Mouse (Mus musculus): ENCODE results near the gene Mlip. TPM values are rescaled to one million over a fixed set of nuclear protein-coding genes. Genes with fewer than 3 reads are reported as not detected.

Gene Mlip
- total RNA-seq, 1 experiment = not detected

GRCm38 (mm10) chr9:77318346-77318745 lies 34.4 kb downstream of the Mlip start:
- no peak for DNase-seq (ENCODE audit: low read depth, low spot score)
- H3K4me1 ChIP-seq (ENCODE audit: control insufficient read depth in 2 of 2, insufficient read depth in 2 of 2, low read length in 2 of 2, poor library complexity in 1 of 2) = no peaks in the 10 kb centered on the region
- TF ChIP-seq ZC3H11A (IDR thresholded peaks at IDR 0.05; ENCODE audit: borderline replicate concordance, low read depth, low read length) (no peak), MAFK (IDR thresholded peaks at IDR 0.05; ENCODE audit: insufficient read depth, low read depth, low read length) (no peak), ZNF384 (IDR thresholded peaks at IDR 0.05; ENCODE audit: low read depth, low read length) (no peak), HCFC1 (IDR thresholded peaks at IDR 0.05; ENCODE audit: borderline replicate concordance, insufficient read depth, low read length) (no peak), CHD2 (IDR thresholded peaks at IDR 0.05; ENCODE audit: low read depth, low read length) (no peak)
- in situ Hi-C loops (cut with MboI; ENCODE audit: low sequenced_read_pairs in 2 of 2, unreplicated experiment in 2 of 2) = no loop called here
- H3K4me3 ChIP-seq (ENCODE audit: insufficient read depth in 1 of 2, low read depth in 1 of 2, low read length in 2 of 2, poor library complexity in 1 of 2, severe bottlenecking in 1 of 2) = no peak overlapping the region
- H3K36me3 ChIP-seq (ENCODE audit: control insufficient read depth, insufficient read depth, low read length, poor library complexity, severe bottlenecking) = no peaks in the 10 kb centered on the region
- H3K9ac ChIP-seq (ENCODE audit: insufficient read depth, low read depth, low read length, poor library complexity, severe bottlenecking) = no peak overlapping the region
- no peak overlapping the region for H3K27ac ChIP-seq (ENCODE audit: insufficient read depth, low read depth, low read length, poor library complexity, severe bottlenecking)
- H3K9me3 ChIP-seq (ENCODE audit: control insufficient read depth, insufficient read depth, low read depth, low read length) = no peaks in the 10 kb centered on the region

GRCm38 (mm10) chr9:77310548-77310947 lies 42.2 kb downstream of the Mlip start:
- H3K9ac ChIP-seq (ENCODE audit: insufficient read depth, low read depth, low read length, poor library complexity, severe bottlenecking) = no peak overlapping the region
- no peak for DNase-seq (ENCODE audit: low read depth, low spot score)
- H3K36me3 ChIP-seq (ENCODE audit: control insufficient read depth, insufficient read depth, low read length, poor library complexity, severe bottlenecking) = no peaks in the 10 kb centered on the region
- in situ Hi-C loops (cut with MboI; ENCODE audit: low sequenced_read_pairs in 2 of 2, unreplicated experiment in 2 of 2) = no loop called here
- H3K9me3 ChIP-seq (ENCODE audit: control insufficient read depth, insufficient read depth, low read depth, low read length) = no peaks in the 10 kb centered on the region
- no peak overlapping the region for H3K27ac ChIP-seq (ENCODE audit: insufficient read depth, low read depth, low read length, poor library complexity, severe bottlenecking)
- H3K4me1 ChIP-seq (ENCODE audit: control insufficient read depth in 2 of 2, insufficient read depth in 2 of 2, low read length in 2 of 2, poor library complexity in 1 of 2) = no peaks in the 10 kb centered on the region
- no peak overlapping the region for H3K4me3 ChIP-seq (ENCODE audit: insufficient read depth in 1 of 2, low read depth in 1 of 2, low read length in 2 of 2, poor library complexity in 1 of 2, severe bottlenecking in 1 of 2)
- TF ChIP-seq HCFC1 (IDR thresholded peaks at IDR 0.05; ENCODE audit: borderline replicate concordance, insufficient read depth, low read length) (no peak), MAFK (IDR thresholded peaks at IDR 0.05; ENCODE audit: insufficient read depth, low read depth, low read length) (no peak)

- no peak for DNase-seq (ENCODE audit: low read depth, low spot score)
- Histone ChIP-seq H3K9ac (ENCODE audit: insufficient read depth, low read depth, low read length, poor library complexity, severe bottlenecking) (no peak overlapping the region), H3K27ac (ENCODE audit: insufficient read depth, low read depth, low read length, poor library complexity, severe bottlenecking) (no peak overlapping the region), H3K4me3 (ENCODE audit: insufficient read depth in 1 of 2, low read depth in 1 of 2, low read length in 2 of 2, poor library complexity in 1 of 2, severe bottlenecking in 1 of 2) (no peak overlapping the region), H3K4me1 (ENCODE audit: control insufficient read depth in 2 of 2, insufficient read depth in 2 of 2, low read length in 2 of 2, poor library complexity in 1 of 2) (no peaks in the 10 kb centered on the region), H3K36me3 (ENCODE audit: control insufficient read depth, insufficient read depth, low read length, poor library complexity, severe bottlenecking) (no peaks in the 10 kb centered on the region), H3K9me3 (ENCODE audit: control insufficient read depth, insufficient read depth, low read depth, low read length) (no peaks in the 10 kb centered on the region)
- in situ Hi-C loops (cut with MboI; ENCODE audit: low sequenced_read_pairs in 2 of 2, unreplicated experiment in 2 of 2) = no loop called here
- TF ChIP-seq MAFK (IDR thresholded peaks at IDR 0.05; ENCODE audit: insufficient read depth, low read depth, low read length) (no peak), CHD2 (IDR thresholded peaks at IDR 0.05; ENCODE audit: low read depth, low read length) (no peak), ZNF384 (IDR thresholded peaks at IDR 0.05; ENCODE audit: low read depth, low read length) (no peak), HCFC1 (IDR thresholded peaks at IDR 0.05; ENCODE audit: borderline replicate concordance, insufficient read depth, low read length) (no peak), ZC3H11A (IDR thresholded peaks at IDR 0.05; ENCODE audit: borderline replicate concordance, low read depth, low read length) (no peak)
Measured at GRCm38 (mm10) chr9:77305417-77305816, 47.4 kb downstream of the Mlip start.

- Histone ChIP-seq H3K27ac (ENCODE audit: insufficient read depth, low read depth, low read length, poor library complexity, severe bottlenecking) (no peak overlapping the region), H3K4me1 (ENCODE audit: control insufficient read depth in 2 of 2, insufficient read depth in 2 of 2, low read length in 2 of 2, poor library complexity in 1 of 2) (no peaks in the 10 kb centered on the region), H3K9ac (ENCODE audit: insufficient read depth, low read depth, low read length, poor library complexity, severe bottlenecking) (no peak overlapping the region), H3K4me3 (ENCODE audit: insufficient read depth in 1 of 2, low read depth in 1 of 2, low read length in 2 of 2, poor library complexity in 1 of 2, severe bottlenecking in 1 of 2) (no peak overlapping the region), H3K36me3 (ENCODE audit: control insufficient read depth, insufficient read depth, low read length, poor library complexity, severe bottlenecking) (no peaks in the 10 kb centered on the region), H3K9me3 (ENCODE audit: control insufficient read depth, insufficient read depth, low read depth, low read length) (no peaks in the 10 kb centered on the region)
- DNase-seq (ENCODE audit: low read depth, low spot score) = no peak
- TF ChIP-seq HCFC1 (IDR thresholded peaks at IDR 0.05; ENCODE audit: borderline replicate concordance, insufficient read depth, low read length) = no peak
- TF ChIP-seq ZNF384 (IDR thresholded peaks at IDR 0.05; ENCODE audit: low read depth, low read length) = no peak
- no peak for TF ChIP-seq MAFK (IDR thresholded peaks at IDR 0.05; ENCODE audit: insufficient read depth, low read depth, low read length)
- TF ChIP-seq CHD2 (IDR thresholded peaks at IDR 0.05; ENCODE audit: low read depth, low read length) = no peak
- no peak for TF ChIP-seq ZC3H11A (IDR thresholded peaks at IDR 0.05; ENCODE audit: borderline replicate concordance, low read depth, low read length)
- in situ Hi-C loops (cut with MboI; ENCODE audit: low sequenced_read_pairs in 2 of 2, unreplicated experiment in 2 of 2) = no loop called here
Measured at GRCm38 (mm10) chr9:77302340-77302739, 50.4 kb downstream of the Mlip start.

- Histone ChIP-seq H3K4me1 (ENCODE audit: control insufficient read depth in 2 of 2, insufficient read depth in 2 of 2, low read length in 2 of 2, poor library complexity in 1 of 2) (no peaks in the 10 kb centered on the region), H3K27ac (ENCODE audit: insufficient read depth, low read depth, low read length, poor library complexity, severe bottlenecking) (no peak overlapping the region), H3K9me3 (ENCODE audit: control insufficient read depth, insufficient read depth, low read depth, low read length) (no peaks in the 10 kb centered on the region), H3K4me3 (ENCODE audit: insufficient read depth in 1 of 2, low read depth in 1 of 2, low read length in 2 of 2, poor library complexity in 1 of 2, severe bottlenecking in 1 of 2) (no peak overlapping the region), H3K36me3 (ENCODE audit: control insufficient read depth, insufficient read depth, low read length, poor library complexity, severe bottlenecking) (no peaks in the 10 kb centered on the region), H3K9ac (ENCODE audit: insufficient read depth, low read depth, low read length, poor library complexity, severe bottlenecking) (no peak overlapping the region)
- DNase-seq (ENCODE audit: low read depth, low spot score) = no peak
- TF ChIP-seq CHD2 (IDR thresholded peaks at IDR 0.05; ENCODE audit: low read depth, low read length) (no peak), MAFK (IDR thresholded peaks at IDR 0.05; ENCODE audit: insufficient read depth, low read depth, low read length) (no peak), HCFC1 (IDR thresholded peaks at IDR 0.05; ENCODE audit: borderline replicate concordance, insufficient read depth, low read length) (no peak), ZC3H11A (IDR thresholded peaks at IDR 0.05; ENCODE audit: borderline replicate concordance, low read depth, low read length) (no peak), ZNF384 (IDR thresholded peaks at IDR 0.05; ENCODE audit: low read depth, low read length) (no peak)
- in situ Hi-C loops (cut with MboI; ENCODE audit: low sequenced_read_pairs in 2 of 2, unreplicated experiment in 2 of 2) = no loop called here
Measured at GRCm38 (mm10) chr9:77287958-77288357, 64.8 kb downstream of the Mlip start.
